Mouse (Mus musculus) hindbrain, embryonic 12.5 days (tissue): ENCODE data around the gene Zyg11b. TPM values are rescaled to one million over a fixed set of nuclear protein-coding genes. Genes with fewer than 3 reads are reported as not detected.
A peak's percentile ranks its signal among the peaks of the same experiment; 100 is the strongest.

Experiments
- ATAC-seq: fragments of 200-750 bp; cut with Nextera tagmentation; 2 replicates; pipeline ENCODE4 v1.8.0; 2017; ENCODE audit warnings: moderate TSS enrichment; ENCODE audit not compliant: low FRiP score
- H3K27ac ChIP-seq: fragments of 300-500 bp; sonication (generic); 2 replicates; pipeline ENCODE4 v1.5.1; 2016; ENCODE audit warnings: mild to moderate bottlenecking
- H3K27me3 ChIP-seq: fragments of 300-500 bp; sonication (generic); 2 replicates; pipeline ENCODE4 v1.6.1; 2016; ENCODE audit warnings: mild to moderate bottlenecking
- H3K36me3 ChIP-seq: fragments of 300-500 bp; sonication (generic); 2 replicates; pipeline ENCODE4 v1.6.1; 2016; ENCODE audit warnings: mild to moderate bottlenecking
- H3K4me1 ChIP-seq: fragments of 300-500 bp; sonication (generic); 2 replicates; pipeline ENCODE4 v1.6.1; 2016
- H3K4me2 ChIP-seq: fragments of 300-500 bp; sonication (generic); replicated peaks from 2 replicates; pipeline ENCODE4 v1.6.1; 2016; ENCODE audit warnings: mild to moderate bottlenecking
- H3K4me3 ChIP-seq: fragments of 300-500 bp; sonication (generic); 2 replicates; pipeline ENCODE4 v1.5.1; 2016; ENCODE audit warnings: mild to moderate bottlenecking
- H3K9ac ChIP-seq: fragments of 300-500 bp; sonication (generic); 2 replicates; pipeline ENCODE4 v1.6.1; 2016; ENCODE audit warnings: mild to moderate bottlenecking, moderate library complexity
- H3K9me3 ChIP-seq: fragments of 300-500 bp; sonication (generic); replicated peaks from 2 replicates; pipeline ENCODE4 v1.6.1; 2016; ENCODE audit warnings: mild to moderate bottlenecking
- WGBS: fragments of 180-500 bp; shearing (Covaris S2); methylation state at CpG from one replicate; pipeline ENCODE4 v1.1.7; 2016; 5-methylcytosine and 5-hydroxymethylcytosine counted together
- polyA plus RNA-seq: library from polyadenylated mRNA; unstranded; fragments of >200 nt; fragmentation: Nextera tagmentation; extraction: Ambion mirVana; gene quantifications from 2 replicates; pipeline ENCODE4 v1.2.1, GENCODE M21; 2016

The Zyg11b gene
- polyA plus RNA-seq, 1 experiment from 2014 or later: 31.9 TPM

- H3K4me3 ChIP-seq: no peak overlapping the region
- H3K27ac ChIP-seq: no peak overlapping the region
- H3K4me1 ChIP-seq: no peaks in the 10 kb centered on the region
- H3K36me3 ChIP-seq: no peaks in the 10 kb centered on the region
- ATAC-seq: no peak
- no peaks in the 10 kb centered on the region for H3K9me3 ChIP-seq
- 59% methylated on average over 5 of the region's 5 CpGs for WGBS
- no peak overlapping the region for H3K9ac ChIP-seq
- H3K4me2 ChIP-seq: no peak overlapping the region
- H3K27me3 ChIP-seq: no peaks in the 10 kb centered on the region
These were observed 13.1 kb upstream of the Zyg11b start for GRCm38 (mm10) chr4:108314041-108314440.

- ATAC-seq: no peak
- H3K27me3 ChIP-seq: no peaks in the 10 kb centered on the region
- H3K9ac ChIP-seq: no peak overlapping the region
- H3K9me3 ChIP-seq: 0 out of 2 replicates have a peak, but pooled peaks cover 3% of the 10 kb centered on the region
- 77% methylated on average over 6 of the region's 6 CpGs for WGBS
- no peaks in the 10 kb centered on the region for H3K4me1 ChIP-seq
- H3K4me3 ChIP-seq: no peak overlapping the region
- H3K4me2 ChIP-seq: no peak overlapping the region
- no peak overlapping the region for H3K27ac ChIP-seq
- no peaks in the 10 kb centered on the region for H3K36me3 ChIP-seq
These were observed 9.8 kb upstream of the Zyg11b start for GRCm38 (mm10) chr4:108310706-108311105.

- peaks cover 20% of the 10 kb centered on the region for H3K4me1 ChIP-seq
- no peak overlapping the region for H3K27ac ChIP-seq
- H3K36me3 ChIP-seq: no peaks in the 10 kb centered on the region
- no peaks in the 10 kb centered on the region for H3K27me3 ChIP-seq
- WGBS: 75% methylated on average over 5 of the region's 5 CpGs
- 0 out of 2 replicates have a peak, but pooled peaks cover 6% of the 10 kb centered on the region for H3K9me3 ChIP-seq
- no peak for ATAC-seq
- no peak overlapping the region for H3K4me3 ChIP-seq
- H3K9ac ChIP-seq: no peak overlapping the region
- H3K4me2 ChIP-seq: no peak overlapping the region
These were observed 1.5 kb upstream of the Zyg11b start for GRCm38 (mm10) chr4:108302296-108302890.

- WGBS: under 1% methylated on average over 14 of the region's 14 CpGs
- H3K36me3 ChIP-seq: no peaks in the 10 kb centered on the region
- peak overlapping the region; percentile 87 for H3K9ac ChIP-seq
- H3K4me2 ChIP-seq: peak overlapping the region; percentile 75
- peak overlapping the region; percentile 92 for H3K27ac ChIP-seq
- no peak; the same call in none of the 2 replicates for ATAC-seq
- H3K4me3 ChIP-seq: peak overlapping the region; percentile 82
- H3K9me3 ChIP-seq: 0 out of 2 replicates have a peak, but pooled peaks cover 2% of the 10 kb centered on the region
- H3K27me3 ChIP-seq: no peaks in the 10 kb centered on the region
- H3K4me1 ChIP-seq: peaks cover 20% of the 10 kb centered on the region
These were observed 630 bp downstream of the Zyg11b start for GRCm38 (mm10) chr4:108300266-108300665.

- Histone ChIP-seq H3K36me3 (no peaks in the 10 kb centered on the region), H3K4me1 (no peaks in the 10 kb centered on the region), H3K27me3 (no peaks in the 10 kb centered on the region), H3K4me2 (no peak overlapping the region), H3K27ac (no peak overlapping the region), H3K9me3 (no peaks in the 10 kb centered on the region), H3K4me3 (no peak overlapping the region), H3K9ac (no peak overlapping the region)
- 95% methylated on average over 3 of the region's 3 CpGs for WGBS
- ATAC-seq: no peak
These were observed 23.9 kb downstream of the Zyg11b start for GRCm38 (mm10) chr4:108276973-108277372.

- 82% methylated on average over 4 of the region's 4 CpGs for WGBS
- no peaks in the 10 kb centered on the region for H3K9me3 ChIP-seq
- no peak overlapping the region for H3K27ac ChIP-seq
- H3K36me3 ChIP-seq: peaks cover 8% of the 10 kb centered on the region; the same call in 1 of the 2 replicates
- H3K9ac ChIP-seq: no peak overlapping the region
- no peak for ATAC-seq
- H3K4me1 ChIP-seq: no peaks in the 10 kb centered on the region
- H3K4me3 ChIP-seq: no peak overlapping the region
- no peaks in the 10 kb centered on the region for H3K27me3 ChIP-seq
- H3K4me2 ChIP-seq: no peak overlapping the region
These were observed 28.6 kb downstream of the Zyg11b start for GRCm38 (mm10) chr4:108272286-108272685.

- H3K4me2 ChIP-seq: no peak overlapping the region
- peaks cover 37% of the 10 kb centered on the region for H3K36me3 ChIP-seq
- no peaks in the 10 kb centered on the region for H3K27me3 ChIP-seq
- H3K4me1 ChIP-seq: no peaks in the 10 kb centered on the region
- no peak for ATAC-seq
- no peak overlapping the region for H3K27ac ChIP-seq
- H3K9ac ChIP-seq: no peak overlapping the region
- H3K4me3 ChIP-seq: no peak overlapping the region
- no peaks in the 10 kb centered on the region for H3K9me3 ChIP-seq
- 95% methylated on average over 7 of the region's 7 CpGs for WGBS
These were observed 35.1 kb downstream of the Zyg11b start for GRCm38 (mm10) chr4:108265774-108266173.

- no peaks in the 10 kb centered on the region for H3K4me1 ChIP-seq
- H3K4me2 ChIP-seq: no peak overlapping the region
- no peak for ATAC-seq
- no peak overlapping the region for H3K4me3 ChIP-seq
- no peak overlapping the region for H3K27ac ChIP-seq
- no peak overlapping the region for H3K9ac ChIP-seq
- no peaks in the 10 kb centered on the region for H3K27me3 ChIP-seq
- no peaks in the 10 kb centered on the region for H3K9me3 ChIP-seq
- peaks cover 79% of the 10 kb centered on the region for H3K36me3 ChIP-seq
- WGBS: 88% methylated on average over 6 of the region's 6 CpGs
These were observed 47.6 kb downstream of the Zyg11b start for GRCm38 (mm10) chr4:108253317-108253716.

GRCm38 (mm10) chr4:108250501-108250900 lies 50.4 kb downstream of the Zyg11b start:
- ATAC-seq: no peak
- Histone ChIP-seq H3K4me2 (no peak overlapping the region), H3K9ac (no peak overlapping the region), H3K9me3 (no peaks in the 10 kb centered on the region), H3K4me1 (no peaks in the 10 kb centered on the region), H3K4me3 (no peak overlapping the region), H3K36me3 (peaks cover 61% of the 10 kb centered on the region), H3K27ac (no peak overlapping the region), H3K27me3 (no peaks in the 10 kb centered on the region)
- 96% methylated on average over 9 of the region's 9 CpGs for WGBS

- Histone ChIP-seq H3K4me3 (no peak overlapping the region), H3K9ac (no peak overlapping the region), H3K27me3 (no peaks in the 10 kb centered on the region), H3K36me3 (peaks cover 61% of the 10 kb centered on the region), H3K27ac (no peak overlapping the region), H3K9me3 (no peaks in the 10 kb centered on the region), H3K4me2 (no peak overlapping the region), H3K4me1 (no peaks in the 10 kb centered on the region)
- ATAC-seq: no peak
- 94% methylated on average over 3 of the region's 3 CpGs for WGBS
These were observed 51.6 kb downstream of the Zyg11b start for GRCm38 (mm10) chr4:108249314-108249713.

- no peak overlapping the region for H3K27ac ChIP-seq
- H3K27me3 ChIP-seq: no peaks in the 10 kb centered on the region
- ATAC-seq: no peak
- no peak overlapping the region for H3K4me3 ChIP-seq
- H3K9ac ChIP-seq: no peak overlapping the region
- H3K36me3 ChIP-seq: peaks cover 51% of the 10 kb centered on the region
- no peak overlapping the region for H3K4me2 ChIP-seq
- H3K4me1 ChIP-seq: no peaks in the 10 kb centered on the region
- H3K9me3 ChIP-seq: no peaks in the 10 kb centered on the region
- WGBS: 88% methylated on average over 3 of the region's 3 CpGs
These were observed 67.2 kb downstream of the Zyg11b start for GRCm38 (mm10) chr4:108233654-108234053.

GRCm38 (mm10) chr4:108225341-108225872 lies 75.5 kb downstream of the Zyg11b start:
- no peaks in the 10 kb centered on the region for H3K9me3 ChIP-seq
- H3K4me3 ChIP-seq: no peak overlapping the region
- ATAC-seq: no peak
- no peaks in the 10 kb centered on the region for H3K36me3 ChIP-seq
- no peak overlapping the region for H3K9ac ChIP-seq
- H3K27ac ChIP-seq: no peak overlapping the region
- H3K27me3 ChIP-seq: no peaks in the 10 kb centered on the region
- WGBS: 34% methylated on average over 3 of the region's 3 CpGs
- no peak overlapping the region for H3K4me2 ChIP-seq
- H3K4me1 ChIP-seq: no peaks in the 10 kb centered on the region

GRCm38 (mm10) chr4:108222507-108222906 lies 78.4 kb downstream of the Zyg11b start:
- Histone ChIP-seq H3K27ac (no peak overlapping the region), H3K36me3 (no peaks in the 10 kb centered on the region), H3K4me1 (peaks cover 5% of the 10 kb centered on the region), H3K9me3 (no peaks in the 10 kb centered on the region), H3K4me3 (no peak overlapping the region), H3K4me2 (no peak overlapping the region), H3K9ac (no peak overlapping the region), H3K27me3 (peaks cover 26% of the 10 kb centered on the region)
- no peak for ATAC-seq
- WGBS: 86% methylated on average over 5 of the region's 5 CpGs
